Mouse (Mus musculus) yolk sac, embryonic 10.5 days (tissue): ENCODE data around the gene Bad.
A peak's percentile ranks its signal among the peaks of the same experiment; 100 is the strongest.

Experiments
- DNase-seq: peaks from one replicate; pipeline ENCODE4 v3.0.0-alpha.2; 2017; ENCODE audit warnings: low spot score

Gene Bad

DNA sequence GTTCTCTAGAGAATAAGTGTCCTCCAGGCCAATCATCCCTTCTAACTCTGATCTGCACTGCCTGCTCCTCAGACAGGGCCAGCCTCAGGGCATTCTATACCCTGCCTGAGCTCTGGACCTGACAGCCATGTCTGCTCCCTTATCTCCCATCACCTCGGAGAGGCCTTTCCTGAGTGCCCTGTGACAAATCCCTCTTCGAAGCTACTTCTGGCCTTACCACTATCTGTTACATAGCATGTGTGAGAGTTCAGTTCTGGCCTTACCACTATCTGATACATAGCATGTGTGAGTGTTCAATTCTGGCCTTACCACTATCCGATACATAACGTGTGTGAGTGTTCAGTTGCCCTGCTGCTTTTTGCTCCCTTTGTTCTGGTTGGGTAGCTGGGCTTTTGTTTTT is 26.4 kb upstream of the Bad start:
- no peak for DNase-seq

- DNase-seq: no peak
Measured at GRCm38 (mm10) chr19:6916496-6916895, 25.2 kb upstream of the Bad start.

GRCm38 (mm10) chr19:6918321-6918720 is 23.3 kb upstream of the Bad start:
- no peak for DNase-seq

DNA sequence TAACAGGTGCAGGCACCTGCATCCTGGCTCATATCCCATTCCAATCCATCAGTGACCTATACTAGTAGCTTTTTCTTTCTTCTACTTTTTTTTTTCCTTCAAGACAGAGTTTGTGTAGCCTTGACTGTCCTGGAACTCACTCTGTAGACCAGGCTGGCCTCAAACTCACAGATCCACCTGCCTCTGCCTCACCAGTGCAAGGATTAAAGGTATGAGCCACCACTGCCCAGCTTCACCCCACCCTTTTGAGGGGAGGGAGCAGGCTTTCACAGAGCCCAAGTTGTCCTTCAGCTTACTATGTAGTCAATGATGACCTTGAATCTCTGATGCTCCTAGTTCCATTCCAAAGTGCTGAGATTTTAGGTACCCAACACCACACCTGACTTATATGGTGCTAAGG is 22.2 kb upstream of the Bad start:
- DNase-seq: no peak

GRCm38 (mm10) chr19:6919876-6920740 is 21.6 kb upstream of the Bad start:
- DNase-seq: peak; percentile 58

GRCm38 (mm10) chr19:6920741-6921636 is 20.7 kb upstream of the Bad start:
- peak; percentile 91 for DNase-seq

DNA sequence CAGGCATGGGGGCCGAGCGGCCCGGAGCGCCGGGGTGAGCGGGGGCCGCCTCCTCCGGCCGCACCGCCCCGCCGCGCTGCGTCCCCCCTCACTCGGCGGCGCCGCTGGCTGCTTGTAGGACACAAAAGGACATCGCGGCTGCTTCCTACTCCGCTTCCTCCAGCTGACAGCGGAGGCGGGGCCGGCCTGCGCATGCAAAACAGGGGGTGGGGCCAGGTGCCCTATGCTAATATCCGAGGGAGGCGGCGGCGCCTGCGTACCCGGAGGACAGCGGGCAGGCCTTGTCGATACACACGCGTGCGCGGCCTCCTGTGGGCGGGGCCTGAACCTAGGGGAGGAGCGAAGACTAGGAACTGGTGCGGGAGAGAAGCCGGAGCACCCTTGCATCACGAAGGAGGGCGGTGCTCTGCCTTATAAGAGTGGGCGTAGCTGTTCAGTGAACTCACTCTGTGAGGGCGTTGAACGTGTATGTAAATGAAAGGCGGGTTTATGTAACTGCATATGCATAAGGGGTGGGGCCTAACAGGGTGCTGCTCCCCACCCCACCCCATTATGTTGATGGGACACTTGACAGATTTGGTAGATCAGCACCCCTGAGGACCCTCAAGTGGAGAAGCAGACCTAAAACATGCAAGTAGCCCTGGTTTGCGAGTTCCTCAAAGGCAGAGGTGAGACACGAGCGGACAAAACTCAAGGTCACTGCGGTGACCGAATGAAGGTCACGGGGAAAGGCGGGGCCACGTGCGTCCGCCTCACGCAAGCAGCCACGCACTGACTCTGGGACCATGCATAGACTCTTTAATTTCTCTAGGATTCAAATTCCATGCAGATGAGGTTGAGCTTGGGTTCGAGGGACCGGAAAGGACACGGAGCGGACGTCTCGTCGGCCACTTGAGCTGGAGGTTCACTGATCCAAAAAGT is 19.8 kb upstream of the Bad start, which contains the start of gene Esrra:
Esrra (minus strand) TSS at position 167 of the 921 bp plus-strand sequence.
- peak; percentile 100 for DNase-seq

DNA sequence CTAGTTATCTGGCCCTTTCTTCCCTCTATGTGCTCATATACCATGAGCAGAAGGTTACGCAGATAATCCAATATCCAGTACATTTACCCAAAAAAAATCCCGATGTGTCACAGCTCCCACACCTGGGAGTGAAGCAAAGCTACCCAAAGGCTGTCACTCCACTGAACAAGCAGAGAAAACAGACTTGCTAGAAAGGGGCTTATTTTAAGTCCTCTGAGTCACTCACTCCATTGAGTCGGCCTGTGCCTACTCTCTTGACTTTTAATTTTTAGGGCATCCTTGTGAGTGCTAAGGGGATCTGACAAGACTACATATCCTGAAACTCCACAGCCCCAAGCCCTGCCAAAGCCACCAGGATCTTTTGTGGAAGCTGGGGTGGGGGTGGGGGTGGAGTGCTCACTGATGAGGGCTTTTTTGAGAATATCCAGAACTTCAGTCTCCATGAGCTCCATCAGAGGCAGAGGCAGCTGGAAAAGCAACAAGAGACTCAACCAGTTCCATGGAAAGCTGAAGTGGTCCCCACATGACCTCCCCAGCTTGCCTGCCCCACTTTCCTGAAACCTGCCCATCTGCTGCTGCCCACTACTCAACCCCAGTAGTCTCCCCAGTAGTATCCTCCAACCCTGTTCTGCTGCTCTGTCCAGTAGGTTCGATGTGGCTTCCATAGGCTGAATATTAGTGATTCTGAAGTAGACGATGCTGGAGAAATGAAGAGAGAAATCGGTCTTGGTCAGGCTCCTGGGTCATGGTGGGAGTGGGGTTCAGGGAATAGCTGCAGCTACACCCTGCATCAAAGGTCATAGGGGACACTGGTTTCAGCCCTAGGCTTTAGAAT is 18.5 kb upstream of the Bad start:
- no peak for DNase-seq

GRCm38 (mm10) chr19:6924461-6925306 is 17.0 kb upstream of the Bad start:
- DNase-seq: peak; percentile 64

- no peak for DNase-seq
Measured at GRCm38 (mm10) chr19:6925307-6925573, 16.4 kb upstream of the Bad start, which contains the start of gene Catsperz. Gene Catsperz, minus strand, starts transcription at chr19:6925380.

DNA sequence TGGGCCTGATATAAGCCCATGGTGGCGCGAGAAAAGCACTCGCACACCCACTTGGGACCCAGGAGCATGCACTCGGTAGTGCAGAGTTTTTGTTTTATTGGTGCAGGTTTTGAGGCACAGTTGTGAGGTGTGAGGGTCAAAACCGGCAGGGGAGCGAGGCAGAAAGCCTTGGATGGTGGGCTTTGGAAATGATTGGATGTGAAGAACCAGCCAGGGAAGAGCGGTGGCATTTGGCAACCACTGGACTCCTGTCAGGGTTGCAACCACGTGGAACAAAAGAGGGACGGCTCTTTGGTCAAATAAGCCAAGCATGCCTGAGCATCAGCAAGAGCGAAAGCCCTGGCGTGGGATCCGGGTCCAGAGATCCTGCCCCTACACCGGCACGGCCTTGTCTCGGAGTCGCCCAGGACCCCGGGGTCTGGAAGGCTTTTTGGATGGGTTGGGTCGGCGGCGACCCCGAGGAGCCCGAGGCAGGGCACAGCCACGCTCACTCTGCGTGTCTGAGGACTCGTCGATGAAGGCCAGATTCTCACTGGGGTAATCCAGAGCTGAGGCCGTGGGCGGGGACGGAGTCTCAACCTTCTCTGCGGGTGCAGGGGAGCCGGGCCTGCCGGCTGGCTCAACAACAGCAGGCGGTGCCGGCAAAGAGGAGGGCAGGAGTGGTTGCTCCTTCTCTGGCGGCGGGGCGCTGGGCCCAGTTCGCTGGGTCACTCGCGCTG is 15.9 kb upstream of the Bad start:
- DNase-seq: no peak

DNA sequence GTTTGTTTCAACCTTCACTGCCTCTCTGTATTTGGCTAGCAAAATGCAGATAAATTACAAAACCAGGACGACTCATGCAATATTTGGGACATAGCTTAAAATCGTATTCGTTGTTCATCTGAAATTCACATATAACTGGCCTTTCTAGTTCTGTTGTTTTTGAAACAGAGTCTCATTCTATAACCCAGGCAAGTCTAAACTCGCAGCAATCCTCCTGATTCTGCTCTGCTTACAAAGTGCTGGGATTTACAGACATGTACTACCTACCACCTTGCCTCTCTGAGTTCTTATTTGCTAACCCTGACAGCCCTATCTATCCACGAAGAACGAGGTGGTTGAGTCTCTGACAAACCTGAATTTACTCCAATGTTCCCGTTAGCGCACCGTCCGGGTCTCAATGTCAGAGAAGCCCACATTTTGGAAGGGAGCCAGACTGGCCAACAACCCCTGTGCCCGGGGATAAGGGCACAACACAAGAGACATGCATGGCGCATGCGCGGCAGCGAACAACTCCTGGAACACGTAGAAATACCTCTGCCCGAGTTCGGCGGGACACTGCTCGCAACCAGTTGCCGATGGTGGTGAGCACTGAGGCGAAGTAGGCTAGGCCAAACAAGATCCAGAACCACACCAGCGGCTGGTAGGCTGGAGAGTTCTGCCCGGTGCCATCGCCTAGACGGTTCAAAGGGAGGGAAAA is 15.0 kb upstream of the Bad start:
- no peak for DNase-seq

DNA sequence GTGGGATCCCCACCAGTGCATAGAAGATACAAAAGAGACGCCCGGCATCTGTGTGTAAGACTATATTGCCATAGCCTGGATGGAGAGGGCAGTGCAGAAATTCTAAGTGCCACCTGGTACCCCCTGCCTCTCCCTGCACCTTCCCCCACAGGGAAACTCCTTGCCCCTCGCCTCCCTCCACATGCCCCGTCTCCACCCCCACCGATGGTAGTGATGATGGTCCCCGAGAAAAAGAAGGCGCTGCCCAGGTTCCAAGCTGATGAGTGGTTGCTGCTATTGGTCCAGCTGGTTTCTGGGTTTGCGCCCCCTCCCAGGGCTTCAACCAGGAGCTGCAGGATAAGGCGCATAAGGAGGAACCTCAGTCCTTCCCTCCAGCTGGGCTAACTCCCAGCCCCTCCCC is 13.6 kb upstream of the Bad start:
- DNase-seq: no peak

DNA sequence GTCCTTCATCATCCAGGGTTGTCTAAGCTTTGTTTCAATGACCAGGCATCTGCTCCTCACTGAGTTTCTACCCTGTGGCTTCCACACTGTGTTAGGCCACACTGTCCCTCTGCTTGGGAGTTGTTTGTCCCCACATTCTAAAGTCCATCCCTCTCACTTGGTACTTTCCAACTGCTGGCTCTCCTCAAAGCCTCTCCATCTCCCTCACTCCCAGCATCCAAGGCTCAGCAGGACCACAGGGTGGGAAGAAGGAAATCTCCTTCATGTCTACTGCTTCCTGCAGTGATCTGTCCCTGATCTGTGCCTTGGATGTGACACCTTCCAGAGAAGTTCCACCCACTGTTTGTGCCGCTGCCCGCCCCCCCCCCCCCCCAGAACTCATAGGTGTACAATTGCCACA is 10.7 kb upstream of the Bad start:
- DNase-seq: no peak

- no peak for DNase-seq
Measured at GRCm38 (mm10) chr19:6932018-6932417, 9.6 kb upstream of the Bad start.

- DNase-seq: no peak
Measured at GRCm38 (mm10) chr19:6933102-6933435, 8.6 kb upstream of the Bad start.

DNA sequence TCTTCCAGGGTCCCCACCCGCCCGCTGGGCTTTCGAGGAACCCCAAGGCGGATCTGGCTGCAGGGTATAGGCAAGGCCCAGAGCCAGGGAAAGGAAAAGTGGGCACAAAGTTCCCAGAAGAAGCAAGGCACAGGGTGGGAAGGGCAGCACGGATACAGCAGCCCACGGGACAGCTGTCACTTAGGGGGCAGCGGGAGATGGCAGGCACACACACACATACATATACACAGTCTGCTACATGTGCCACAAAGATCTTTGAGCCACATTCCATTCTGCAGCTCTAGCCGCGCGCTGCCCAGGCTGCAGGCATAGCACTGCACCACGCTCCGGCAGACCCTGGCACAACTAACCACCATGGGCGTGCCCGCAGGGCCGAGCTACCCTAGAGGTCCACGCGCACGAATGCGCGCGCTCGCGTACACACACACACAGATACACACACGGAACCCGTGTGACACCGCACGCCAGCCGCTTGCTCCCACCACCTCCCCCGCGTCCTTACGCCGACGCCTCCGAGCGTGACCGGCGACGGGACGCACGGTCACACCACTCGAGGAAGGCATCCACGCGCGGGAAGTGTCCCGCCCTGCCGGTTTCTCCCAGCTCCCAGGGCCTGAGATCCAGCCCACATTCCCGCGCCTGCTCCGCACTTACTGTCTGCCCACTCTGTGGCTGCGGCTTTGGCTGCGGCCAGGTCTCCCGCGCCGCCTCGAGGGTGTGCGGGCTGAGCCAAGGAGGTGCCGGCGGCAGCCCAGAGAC is 8.0 kb upstream of the Bad start:
- no peak for DNase-seq
